In genomic region chr13:97249051-97249461, GRCm38 (mm10) we compare ENCODE assay signal across 9 mouse cellular contexts. TPM values are rescaled to one million over a fixed set of nuclear protein-coding genes. Genes with fewer than 3 reads are reported as not detected.
DNase-seq lines count a peak whose midpoint lies in the region; ATAC-seq and TF ChIP-seq lines count a peak whose summit lies in the region.
"Had no signal": no experiment of that assay in that cellular context is flagged by ENCODE, and none has a peak within 500 bp of the region (broad histone marks: within the 10 kb centered on the region; RNA-seq: fewer than 3 reads in every experiment).

No protein-coding gene starts in this region.

- TF ChIP-seq EP300 in stomach, postnatal 0 days (optimal IDR thresholded peaks at IDR 0.05) = no peak

- ATAC-seq in forebrain, embryonic 11.5 days (replicated peaks; ENCODE audit: low FRiP score) = no peak
- ATAC-seq in stomach, postnatal 0 days (ENCODE audit: low FRiP score, low TSS enrichment) = no peak
- no peak for ATAC-seq in megakaryocyte-erythroid progenitor cell, adult 5-6 weeks (replicated peaks; ENCODE audit: low FRiP score, low TSS enrichment, poor library complexity, severe bottlenecking)
- ATAC-seq in monocyte, adult 5-6 weeks (replicated peaks; ENCODE audit: insufficient number of reproducible peaks, low FRiP score, low TSS enrichment, poor library complexity, severe bottlenecking) = no peak

- no peaks in the 10 kb centered on the region for H3K9me3 ChIP-seq in forebrain, embryonic 11.5 days (ENCODE audit: control insufficient read depth, low read length)
- H3K9me3 ChIP-seq in limb, embryonic 10.5 days (replicated peaks) = no peaks in the 10 kb centered on the region
- H3K9me3 ChIP-seq in stomach, postnatal 0 days (ENCODE audit: control insufficient read depth, low read length) = no peaks in the 10 kb centered on the region
- H3K9me3 ChIP-seq: embryonic facial prominence, embryonic 15.5 days had no signal

- WGBS in forebrain, embryonic 11.5 days = 30% methylated on average over 5 of the region's 5 CpGs
- 39% methylated on average over 5 of the region's 5 CpGs for WGBS in limb, embryonic 10.5 days
- 35% methylated on average over 5 of the region's 5 CpGs for WGBS in stomach, postnatal 0 days

- peak overlapping the region; percentile 19; the same call in 1 of the 2 replicates for H3K27ac ChIP-seq in forebrain, embryonic 11.5 days (ENCODE audit: low read depth, low read length)
- peak overlapping the region; percentile 23; the same call in 1 of the 2 replicates for H3K27ac ChIP-seq in limb, embryonic 10.5 days
- peak overlapping the region; percentile 58; the same call in 1 of the 2 replicates for H3K27ac ChIP-seq in stomach, postnatal 0 days (replicated peaks)
- H3K27ac ChIP-seq: embryonic facial prominence, embryonic 15.5 days had no signal

- H3K4me3 ChIP-seq in forebrain, embryonic 11.5 days (ENCODE audit: low read depth, low read length) = no peak overlapping the region
- H3K4me3 ChIP-seq in limb, embryonic 10.5 days = no peak overlapping the region
- no peak overlapping the region for H3K4me3 ChIP-seq in stomach, postnatal 0 days (ENCODE audit: low read depth, low read length)
- H3K4me3 ChIP-seq: embryonic facial prominence, embryonic 15.5 days had no signal

- no peak for TF ChIP-seq CTCF in stomach, postnatal 0 days (IDR thresholded peaks at IDR 0.05; ENCODE audit: low read depth)

- H3K27me3 ChIP-seq in forebrain, embryonic 11.5 days (ENCODE audit: control insufficient read depth, insufficient read depth, low read length) = no peaks in the 10 kb centered on the region
- H3K27me3 ChIP-seq in limb, embryonic 10.5 days (ENCODE audit: low read depth, poor library complexity, severe bottlenecking) = no peaks in the 10 kb centered on the region
- no peaks in the 10 kb centered on the region for H3K27me3 ChIP-seq in stomach, postnatal 0 days (ENCODE audit: control insufficient read depth, insufficient read depth, low read length)
- H3K27me3 ChIP-seq: embryonic facial prominence, embryonic 15.5 days had no signal

- peak; percentile 44 for DNase-seq in lung, postnatal 25 days (ENCODE audit: low spot score)
- DNase-seq in lung, postnatal 10 days = no peak
- DNase-seq in forebrain, embryonic 11.5 days (ENCODE audit: low spot score) = no peak
- DNase-seq in limb, embryonic 10.5 days (ENCODE audit: low spot score) = no peak
- DNase-seq in stomach, postnatal 0 days (ENCODE audit: low spot score) = no peak
- DNase-seq: kidney, adult 9 months had no signal

- H3K9ac ChIP-seq in forebrain, embryonic 11.5 days (ENCODE audit: low read length) = peak overlapping the region; percentile 10; the same call in 1 of the 2 replicates
- H3K9ac ChIP-seq in stomach, postnatal 0 days (ENCODE audit: low read length) = no peak overlapping the region; the same call in 1 of the 2 replicates
- H3K9ac ChIP-seq: embryonic facial prominence, embryonic 15.5 days had no signal

- peaks cover 17% of the 10 kb centered on the region for H3K36me3 ChIP-seq in forebrain, embryonic 11.5 days (ENCODE audit: control insufficient read depth, insufficient read depth, low read length)
- peaks cover 84% of the 10 kb centered on the region for H3K36me3 ChIP-seq in limb, embryonic 10.5 days
- peaks cover 19% of the 10 kb centered on the region; the same call in 1 of the 2 replicates for H3K36me3 ChIP-seq in stomach, postnatal 0 days (ENCODE audit: control insufficient read depth, insufficient read depth, low read length)

- H3K4me2 ChIP-seq in forebrain, embryonic 11.5 days (ENCODE audit: low read depth, low read length, severe bottlenecking) = peak overlapping the region; percentile 29; the same call in 1 of the 2 replicates
- no peak overlapping the region for H3K4me2 ChIP-seq in stomach, postnatal 0 days (replicated peaks; ENCODE audit: low read depth)
- H3K4me2 ChIP-seq: embryonic facial prominence, embryonic 15.5 days had no signal

- peaks cover 74% of the 10 kb centered on the region for H3K4me1 ChIP-seq in forebrain, embryonic 11.5 days (replicated peaks; ENCODE audit: control insufficient read depth, insufficient read depth, low read length)
- H3K4me1 ChIP-seq in limb, embryonic 10.5 days = peaks cover 59% of the 10 kb centered on the region
- 0 out of 2 replicates have a peak, but pooled peaks cover 2% of the 10 kb centered on the region for H3K4me1 ChIP-seq in stomach, postnatal 0 days (replicated peaks; ENCODE audit: control insufficient read depth, insufficient read depth)

RNA-seq across cellular contexts. Expression of gene Enc1, which starts 8.2 kb away (rescaled TPM):
- 17.9 and 20.8 TPM in 2 replicates for polyA plus RNA-seq in forebrain, embryonic 11.5 days (2014; fragmentation: Nextera tagmentation; extraction: Ambion mirVana)
- polyA plus RNA-seq in limb, embryonic 10.5 days (2016; fragmentation: Nextera tagmentation; extraction: Ambion mirVana) = 2.5 and 4.3 TPM in 2 replicates
- polyA plus RNA-seq in stomach, postnatal 0 days (2015; fragmentation: Nextera tagmentation; extraction: Ambion mirVana) = 3.3 and 3.5 TPM in 2 replicates
- total RNA-seq in megakaryocyte-erythroid progenitor cell, adult 5-6 weeks (2014; fragmentation: Nextera tagmentation) = 2.1 and 3.9 TPM in 2 replicates
- 3.9 and 4.6 TPM in 2 replicates for total RNA-seq in megakaryocyte-erythroid progenitor cell, adult 5-6 weeks (2017)
- 4.6 to 13.6 TPM (median 6.6 TPM) in 3 replicates for total RNA-seq in monocyte, adult 5-6 weeks (2017)

RNA-seq across cellular contexts. Expression of gene Hexb, which starts 50.9 kb away (rescaled TPM):
- 20.3 and 22.2 TPM in 2 replicates for polyA plus RNA-seq in forebrain, embryonic 11.5 days (2014; fragmentation: Nextera tagmentation; extraction: Ambion mirVana)
- polyA plus RNA-seq in limb, embryonic 10.5 days (2016; fragmentation: Nextera tagmentation; extraction: Ambion mirVana) = 15.2 and 18.2 TPM in 2 replicates
- polyA plus RNA-seq in stomach, postnatal 0 days (2015; fragmentation: Nextera tagmentation; extraction: Ambion mirVana) = 27.0 and 28.7 TPM in 2 replicates
- 4.1 and 10.7 TPM in 2 replicates for total RNA-seq in megakaryocyte-erythroid progenitor cell, adult 5-6 weeks (2014; fragmentation: Nextera tagmentation)
- total RNA-seq in megakaryocyte-erythroid progenitor cell, adult 5-6 weeks (2017) = 6.2 and 9.4 TPM in 2 replicates
- 72.1 to 103 TPM (median 100 TPM) in 3 replicates for total RNA-seq in monocyte, adult 5-6 weeks (2017)
